Mouse (Mus musculus) hindbrain, embryonic 16.5 days (tissue): ENCODE data around the gene Pla1a. TPM values are rescaled to one million over a fixed set of nuclear protein-coding genes. Genes with fewer than 3 reads are reported as not detected.

Experiments used
- ATAC-seq: fragments of 200-750 bp; cut with Nextera tagmentation; 2 replicates; pipeline ENCODE4 v1.8.0; 2017; ENCODE audit warnings: moderate TSS enrichment, moderate library complexity
- H3K27ac ChIP-seq: fragments of 300-500 bp; sonication (generic); 2 replicates; pipeline ENCODE4 v1.5.1; 2014; ENCODE audit warnings: low read depth, mild to moderate bottlenecking, control low read depth, low read length, moderate library complexity
- H3K27me3 ChIP-seq: fragments of 300-500 bp; sonication (generic); replicated peaks from 2 replicates; pipeline ENCODE4 v1.6.1; 2014; ENCODE audit warnings: low read length; ENCODE audit not compliant: control insufficient read depth, insufficient read depth
- H3K36me3 ChIP-seq: fragments of 300-500 bp; sonication (generic); 2 replicates; pipeline ENCODE4 v1.6.1; 2014; ENCODE audit warnings: mild to moderate bottlenecking, low read length, moderate library complexity, mixed read lengths; ENCODE audit not compliant: control insufficient read depth, insufficient read depth
- H3K4me1 ChIP-seq: fragments of 300-500 bp; sonication (generic); 2 replicates; pipeline ENCODE4 v1.6.1; 2014; ENCODE audit warnings: low read depth, low read length; ENCODE audit not compliant: control insufficient read depth, insufficient read depth
- H3K4me2 ChIP-seq: fragments of 300-500 bp; sonication (generic); 2 replicates; pipeline ENCODE4 v1.6.1; 2014; ENCODE audit warnings: mild to moderate bottlenecking, low read length, control low read depth, moderate library complexity
- H3K4me3 ChIP-seq: fragments of 300-500 bp; sonication (generic); 2 replicates; pipeline ENCODE4 v1.5.1; 2014; ENCODE audit warnings: mild to moderate bottlenecking, low read length, control low read depth, moderate library complexity
- H3K9ac ChIP-seq: fragments of 300-500 bp; sonication (generic); 2 replicates; pipeline ENCODE4 v1.6.1; 2014; ENCODE audit warnings: low read depth, mild to moderate bottlenecking, control low read depth, low read length, moderate library complexity
- H3K9me3 ChIP-seq: fragments of 300-500 bp; sonication (generic); 2 replicates; pipeline ENCODE4 v1.6.1; 2014; ENCODE audit warnings: mild to moderate bottlenecking, low read length, moderate library complexity; ENCODE audit not compliant: control insufficient read depth
- WGBS: fragments of 180-500 bp; shearing (Covaris S2); extraction: QIAGEN DNeasy Blood & Tissue Kit; methylation state at CpG from one replicate; pipeline ENCODE4 v1.1.7; 2014; 5-methylcytosine and 5-hydroxymethylcytosine counted together
- polyA plus RNA-seq: library from polyadenylated mRNA; unstranded; fragments of >200 nt; fragmentation: Nextera tagmentation; extraction: Ambion mirVana; gene quantifications from 2 replicates; pipeline ENCODE4 v1.2.1, GENCODE M21; 2015

Pla1a gene
- polyA plus RNA-seq, 1 experiment from 2014 or later, result 0.81 TPM

DNA sequence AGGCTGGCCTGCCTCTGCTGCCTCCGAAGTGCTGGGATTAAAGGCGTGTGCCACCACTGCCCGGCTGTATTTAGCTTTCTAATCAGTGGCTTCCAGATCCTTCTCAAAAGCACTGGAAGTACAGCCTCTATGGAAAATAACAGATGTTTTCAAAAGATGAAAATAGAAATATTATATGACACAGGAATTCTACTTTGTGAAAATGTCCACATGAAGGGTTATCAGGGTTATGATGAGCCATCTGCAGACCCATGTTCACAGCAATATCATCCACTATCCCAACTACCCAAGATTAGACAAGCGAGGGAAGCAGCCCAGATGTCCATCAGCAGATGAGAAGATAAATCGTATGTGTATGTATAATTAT is 39.5 kb upstream of the Pla1a start:
- no peaks in the 10 kb centered on the region for H3K9me3 ChIP-seq
- H3K27ac ChIP-seq, result no peak overlapping the region
- no peaks in the 10 kb centered on the region for H3K36me3 ChIP-seq
- H3K4me3 ChIP-seq, result no peak overlapping the region
- no peak for ATAC-seq
- no peak overlapping the region for H3K9ac ChIP-seq
- H3K4me2 ChIP-seq, result no peak overlapping the region
- no peaks in the 10 kb centered on the region for H3K27me3 ChIP-seq
- H3K4me1 ChIP-seq, result peaks cover 2% of the 10 kb centered on the region; the same call in 1 of the 2 replicates
- 94% methylated on average over 5 of the region's 5 CpGs for WGBS

GRCm38 (mm10) chr16:38471697-38472506 is 39.0 kb upstream of the Pla1a start:
- H3K9me3 ChIP-seq, result no peaks in the 10 kb centered on the region
- H3K9ac ChIP-seq, result no peak overlapping the region
- no peak overlapping the region for H3K27ac ChIP-seq
- no peak overlapping the region for H3K4me3 ChIP-seq
- peaks cover 1% of the 10 kb centered on the region; the same call in 1 of the 2 replicates for H3K4me1 ChIP-seq
- no peaks in the 10 kb centered on the region for H3K27me3 ChIP-seq
- H3K4me2 ChIP-seq, result no peak overlapping the region
- ATAC-seq, result no peak
- H3K36me3 ChIP-seq, result no peaks in the 10 kb centered on the region
- WGBS, result 68% methylated on average over 11 of the region's 11 CpGs

DNA sequence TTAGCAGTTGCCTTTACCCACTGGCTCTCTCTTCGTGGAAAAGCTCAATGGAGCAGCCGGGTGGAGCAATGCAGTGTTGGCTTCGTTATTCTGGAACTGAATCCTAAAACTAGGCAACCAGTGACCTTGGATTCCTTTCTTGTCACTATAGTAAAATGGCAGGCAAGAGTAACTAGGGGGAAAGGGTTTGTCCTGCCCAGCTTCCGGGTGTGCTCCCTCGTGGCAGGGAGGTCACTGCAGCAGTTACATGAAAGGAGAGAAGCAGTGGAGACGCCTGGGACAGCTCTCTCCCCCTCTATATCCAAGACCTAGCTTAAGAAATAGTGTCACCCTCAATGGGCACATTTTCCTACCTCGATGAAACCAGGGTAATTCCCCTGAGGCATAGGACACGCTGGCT is 36.5 kb upstream of the Pla1a start:
- H3K36me3 ChIP-seq, result no peaks in the 10 kb centered on the region
- no peak overlapping the region for H3K9ac ChIP-seq
- ATAC-seq, result no peak
- H3K9me3 ChIP-seq, result no peaks in the 10 kb centered on the region
- H3K27me3 ChIP-seq, result no peaks in the 10 kb centered on the region
- H3K4me2 ChIP-seq, result no peak overlapping the region
- H3K27ac ChIP-seq, result no peak overlapping the region
- H3K4me1 ChIP-seq, result no peaks in the 10 kb centered on the region
- H3K4me3 ChIP-seq, result no peak overlapping the region
- WGBS, result 68% methylated on average over 8 of the region's 8 CpGs

DNA sequence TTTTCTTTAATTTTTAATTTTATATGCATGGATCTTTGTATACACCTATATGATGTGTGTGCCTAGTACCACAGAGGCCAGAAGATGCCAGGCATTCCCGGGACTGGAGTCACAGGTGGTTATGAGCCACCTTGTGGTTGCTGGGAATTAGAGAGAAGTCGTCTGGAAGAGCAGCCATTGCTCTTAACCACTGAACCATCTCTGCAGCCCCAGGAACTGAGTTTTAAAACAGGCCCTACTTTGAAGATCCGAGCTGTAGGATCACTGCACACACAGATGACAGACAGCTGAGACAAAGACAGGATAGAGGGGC is 35.7 kb upstream of the Pla1a start:
- no peaks in the 10 kb centered on the region for H3K9me3 ChIP-seq
- H3K4me3 ChIP-seq, result no peak overlapping the region
- H3K9ac ChIP-seq, result no peak overlapping the region
- H3K27ac ChIP-seq, result no peak overlapping the region
- ATAC-seq, result no peak
- H3K4me2 ChIP-seq, result no peak overlapping the region
- H3K36me3 ChIP-seq, result no peaks in the 10 kb centered on the region
- no peaks in the 10 kb centered on the region for H3K4me1 ChIP-seq
- WGBS, result 39% methylated on average over 3 of the region's 3 CpGs
- H3K27me3 ChIP-seq, result no peaks in the 10 kb centered on the region

- Histone ChIP-seq H3K4me3 (no peak overlapping the region), H3K4me1 (no peaks in the 10 kb centered on the region), H3K4me2 (no peak overlapping the region), H3K27me3 (no peaks in the 10 kb centered on the region), H3K9me3 (no peaks in the 10 kb centered on the region), H3K9ac (no peak overlapping the region), H3K36me3 (no peaks in the 10 kb centered on the region), H3K27ac (no peak overlapping the region)
- 81% methylated on average over 8 of the region's 8 CpGs for WGBS
- no peak for ATAC-seq
These were observed 35.2 kb upstream of the Pla1a start for GRCm38 (mm10) chr16:38467917-38468705.

DNA sequence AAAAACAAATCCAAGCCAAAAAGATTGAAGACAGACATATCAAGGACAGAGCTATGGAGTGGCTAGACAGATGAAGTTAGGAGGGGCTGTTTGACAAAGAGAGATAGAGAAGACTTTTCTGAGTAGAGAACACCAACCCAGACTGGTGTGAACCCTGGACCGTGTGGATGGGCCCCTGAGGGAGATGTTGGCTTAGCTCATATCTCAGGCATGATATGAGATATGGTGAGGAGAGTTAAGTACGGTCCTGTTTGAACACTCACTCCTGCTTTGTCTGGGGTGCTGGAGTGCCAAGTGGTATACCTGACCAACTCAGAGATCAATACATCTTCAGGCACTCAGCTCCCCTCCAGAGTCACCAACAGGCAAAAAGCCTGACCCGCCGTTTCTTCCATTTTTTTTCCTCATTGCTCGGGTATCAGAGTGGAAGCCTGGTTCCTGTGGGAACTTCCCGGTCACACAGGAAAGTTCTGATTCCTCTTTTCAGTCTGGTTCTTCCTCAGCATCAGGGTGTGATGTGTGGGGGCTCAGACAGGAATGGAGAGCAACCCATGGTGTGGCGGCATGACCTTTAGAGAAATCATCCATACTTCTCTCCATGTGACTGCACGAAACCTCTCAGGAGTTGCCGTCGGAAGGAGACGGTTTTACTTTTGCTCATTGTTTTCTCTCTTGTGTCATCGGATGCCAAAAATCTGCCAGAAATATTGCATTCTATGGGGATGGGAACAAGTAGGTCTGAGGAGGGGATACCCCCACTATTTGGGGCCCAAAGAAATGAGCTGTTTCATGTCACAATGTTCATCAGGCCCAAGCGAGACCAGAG is 34.4 kb upstream of the Pla1a start:
- Histone ChIP-seq H3K9ac (no peak overlapping the region), H3K9me3 (no peaks in the 10 kb centered on the region), H3K36me3 (no peaks in the 10 kb centered on the region), H3K4me1 (no peaks in the 10 kb centered on the region), H3K27me3 (no peaks in the 10 kb centered on the region), H3K4me2 (no peak overlapping the region), H3K4me3 (no peak overlapping the region), H3K27ac (no peak overlapping the region)
- WGBS, result 85% methylated on average over 13 of the region's 13 CpGs
- ATAC-seq, result no peak

DNA sequence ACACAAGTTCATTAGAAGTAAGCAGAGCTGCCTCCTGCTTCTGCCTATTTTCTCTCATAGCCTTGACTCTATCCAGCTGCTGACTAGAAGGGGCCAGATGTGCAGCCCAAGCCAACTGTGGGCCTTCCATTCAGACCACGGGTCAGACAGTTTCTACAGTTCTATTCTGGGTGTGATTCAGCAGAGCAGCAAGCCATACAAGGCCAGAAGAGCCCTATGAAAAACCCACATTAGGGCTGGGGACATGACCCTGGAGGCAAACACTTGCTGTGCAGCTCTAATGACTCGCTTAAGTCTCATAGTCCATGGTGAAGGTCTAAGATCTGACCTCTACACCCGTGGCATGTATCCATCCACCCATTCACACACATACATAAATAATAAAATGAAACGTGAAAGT is 33.1 kb upstream of the Pla1a start:
- WGBS, result 76% methylated on average over 4 of the region's 4 CpGs
- Histone ChIP-seq H3K4me1 (no peaks in the 10 kb centered on the region), H3K36me3 (no peaks in the 10 kb centered on the region), H3K27me3 (no peaks in the 10 kb centered on the region), H3K9ac (no peak overlapping the region), H3K4me3 (no peak overlapping the region), H3K27ac (no peak overlapping the region), H3K4me2 (no peak overlapping the region), H3K9me3 (no peaks in the 10 kb centered on the region)
- no peak for ATAC-seq

DNA sequence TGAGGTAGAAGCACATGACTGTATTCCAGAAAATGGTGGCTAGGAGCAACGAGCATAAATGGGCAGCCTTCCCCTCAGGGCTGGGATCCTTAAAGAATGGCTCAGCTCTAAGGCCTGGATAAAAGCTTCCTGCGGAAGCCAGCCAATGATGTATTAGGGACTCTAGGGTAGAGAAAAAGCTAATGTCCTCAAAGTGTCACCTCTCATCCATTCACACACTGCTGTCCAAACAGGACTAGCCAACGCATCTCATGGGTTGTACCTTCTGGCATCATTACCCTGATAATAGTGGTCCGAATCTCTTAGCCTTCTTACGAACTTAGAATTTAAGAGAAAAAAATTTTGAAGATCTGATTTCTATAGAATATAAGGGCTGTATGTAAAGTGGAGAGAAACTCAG is 30.4 kb upstream of the Pla1a start:
- ATAC-seq, result no peak
- no peaks in the 10 kb centered on the region for H3K36me3 ChIP-seq
- 91% methylated on average over 5 of the region's 5 CpGs for WGBS
- no peaks in the 10 kb centered on the region for H3K9me3 ChIP-seq
- H3K27me3 ChIP-seq, result no peaks in the 10 kb centered on the region
- no peak overlapping the region for H3K27ac ChIP-seq
- H3K4me3 ChIP-seq, result no peak overlapping the region
- no peak overlapping the region for H3K4me2 ChIP-seq
- no peaks in the 10 kb centered on the region for H3K4me1 ChIP-seq
- no peak overlapping the region for H3K9ac ChIP-seq

- Histone ChIP-seq H3K27me3 (no peaks in the 10 kb centered on the region), H3K9ac (no peak overlapping the region), H3K36me3 (no peaks in the 10 kb centered on the region), H3K27ac (no peak overlapping the region), H3K4me2 (no peak overlapping the region), H3K4me3 (no peak overlapping the region), H3K4me1 (no peaks in the 10 kb centered on the region), H3K9me3 (no peaks in the 10 kb centered on the region)
- 85% methylated on average over 7 of the region's 7 CpGs for WGBS
- no peak for ATAC-seq
These were observed 29.2 kb upstream of the Pla1a start for GRCm38 (mm10) chr16:38462161-38462560.
